Mouse (Mus musculus) CD4-positive helper T cell, adult 2 months (primary cell): Measurements from ENCODE around the gene Olfr58.
"Not testable (repeated sequence)": the region's sequence is repeated elsewhere in the genome, so short reads cannot be mapped to it uniquely, and the experiment has no call there.

Source experiments
- DNase-seq: peaks from one replicate; pipeline ENCODE4 v3.0.0-alpha.2; 2012; ENCODE audit warnings: low read depth, missing footprints, low spot score

The Olfr58 gene

GRCm38 (mm10) chr9:19779983-19780382, at the start of gene Olfr58:
Gene Olfr58 (plus strand): TSS chr9:19780283.
- no peak for DNase-seq

GRCm38 (mm10) chr9:19769136-19769535, 10.9 kb upstream of the Olfr58 start:
- DNase-seq, result no peak

GRCm38 (mm10) chr9:19769701-19770100, 10.4 kb upstream of the Olfr58 start:
- DNase-seq, result no peak

GRCm38 (mm10) chr9:19803000-19803399, 22.9 kb downstream of the Olfr58 start:
- DNase-seq, result no peak

- DNase-seq, result not testable (repeated sequence)
Observed at GRCm38 (mm10) chr9:19804606-19805005, 24.5 kb downstream of the Olfr58 start, which contains the start of gene Olfr859. Gene Olfr859 (plus strand): TSS chr9:19804906.
